Mouse (Mus musculus): ENCODE data around the gene Adcy7.

DNA sequence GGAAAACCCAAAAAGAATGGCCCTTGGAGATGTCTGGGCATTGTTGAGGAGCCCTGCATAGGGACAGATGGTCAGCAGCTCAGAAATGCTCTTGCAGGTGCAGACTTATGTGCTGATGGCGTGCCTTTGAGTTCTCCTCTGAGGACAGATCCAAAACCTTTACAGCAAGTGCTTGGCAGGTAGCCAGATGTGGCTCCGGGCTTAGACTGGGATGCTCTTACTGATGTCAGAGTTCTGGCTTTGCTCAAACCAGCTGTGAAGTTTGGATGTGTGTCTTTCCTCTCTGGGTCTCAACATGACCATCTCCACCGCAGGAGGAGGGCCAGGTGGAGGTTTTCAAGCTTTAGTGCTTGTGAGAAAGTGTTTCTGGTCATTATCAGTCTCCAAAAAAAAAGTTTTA lies 97.6 kb downstream of the Adcy7 start:
- TF ChIP-seq POLR2A (IDR thresholded peaks at IDR 0.05; ENCODE audit: borderline replicate concordance, low read depth, low read length) (no peak), CTCF (IDR thresholded peaks at IDR 0.05; ENCODE audit: low read depth, low read length) (no peak)

All from bone marrow macrophage, adult 2 months (primary cell).